Comparison of ENCODE assay signal across 8 mouse cellular contexts in the genomic region with DNA sequence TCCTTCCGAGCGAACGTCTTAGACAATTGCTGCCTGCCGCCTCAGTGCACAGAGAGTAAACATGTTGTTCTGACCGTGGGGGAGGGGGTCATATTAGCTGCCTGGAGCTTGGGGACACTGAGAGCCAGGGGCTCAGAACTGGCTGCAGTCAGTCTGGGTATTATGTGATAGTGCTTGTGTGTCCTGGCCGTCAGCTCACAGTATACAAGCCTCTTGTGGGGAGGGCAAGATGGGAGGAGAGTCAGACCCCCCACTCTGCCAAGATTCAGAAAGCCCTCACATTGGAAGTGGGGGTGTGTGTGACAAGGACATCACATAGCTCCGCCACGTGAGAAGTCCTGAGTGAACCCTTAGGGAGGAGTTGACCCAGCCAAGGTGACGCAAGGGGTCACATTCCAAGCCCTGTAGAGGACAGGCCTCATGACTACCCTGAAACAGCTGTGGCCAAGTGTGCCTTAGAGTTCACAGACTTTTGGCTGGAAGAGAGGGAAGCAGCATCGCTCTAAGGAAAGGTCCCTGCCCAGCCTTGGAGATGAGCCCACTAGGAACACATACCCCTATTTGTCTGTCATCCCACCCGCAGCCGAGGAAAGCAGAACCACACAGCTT. TPM values are rescaled to one million over a fixed set of nuclear protein-coding genes. Genes with fewer than 3 reads are reported as not detected.
DNase-seq lines count a peak whose midpoint lies in the region; ATAC-seq and TF ChIP-seq lines count a peak whose summit lies in the region.

No protein-coding gene starts in this region.

- no peaks in the 10 kb centered on the region for H3K27me3 ChIP-seq in ES-Bruce4 (ENCODE audit: control insufficient read depth, insufficient read depth, low read length, poor library complexity, severe bottlenecking)
- no peaks in the 10 kb centered on the region for H3K27me3 ChIP-seq in intestine, embryonic 14.5 days (replicated peaks; ENCODE audit: control insufficient read depth, insufficient read depth, low read length)
- peaks cover 30% of the 10 kb centered on the region for H3K27me3 ChIP-seq in liver, embryonic 16.5 days (ENCODE audit: control insufficient read depth, insufficient read depth, low read depth, low read length)
- no peaks in the 10 kb centered on the region for H3K27me3 ChIP-seq in small intestine, adult 2 months (ENCODE audit: control insufficient read depth, insufficient read depth, low read length)

- TF ChIP-seq POLR2A in ES-Bruce4 (IDR thresholded peaks at IDR 0.05; ENCODE audit: insufficient read depth, low read length), result no peak
- TF ChIP-seq POLR2A in small intestine, adult 2 months (IDR thresholded peaks at IDR 0.05; ENCODE audit: low read depth, low read length), result no peak

- H3K27ac ChIP-seq in ES-Bruce4 (ENCODE audit: insufficient read depth, low read length), result no peak overlapping the region
- peak overlapping the region; percentile 85 for H3K27ac ChIP-seq in intestine, embryonic 14.5 days (ENCODE audit: low read depth)
- peak overlapping the region; percentile 52 for H3K27ac ChIP-seq in liver, embryonic 16.5 days (ENCODE audit: low read length)
- peak overlapping the region; percentile 93 for H3K27ac ChIP-seq in small intestine, adult 2 months (ENCODE audit: insufficient read depth, low read depth, low read length)

- no peaks in the 10 kb centered on the region for H3K9me3 ChIP-seq in ES-Bruce4 (replicated peaks; ENCODE audit: control insufficient read depth, insufficient read depth, low read length, poor library complexity, severe bottlenecking)
- no peaks in the 10 kb centered on the region for H3K9me3 ChIP-seq in intestine, embryonic 14.5 days (ENCODE audit: control insufficient read depth, low read length)
- H3K9me3 ChIP-seq in liver, embryonic 16.5 days (replicated peaks; ENCODE audit: control insufficient read depth, low read length), result no peaks in the 10 kb centered on the region

- H3K4me1 ChIP-seq in ES-Bruce4 (ENCODE audit: control insufficient read depth, insufficient read depth, low read length), result peaks cover 10% of the 10 kb centered on the region
- H3K4me1 ChIP-seq in intestine, embryonic 14.5 days (replicated peaks; ENCODE audit: control insufficient read depth, insufficient read depth, low read length), result peaks cover 66% of the 10 kb centered on the region
- peaks cover 47% of the 10 kb centered on the region for H3K4me1 ChIP-seq in liver, embryonic 16.5 days (ENCODE audit: control insufficient read depth, low read depth, low read length)
- H3K4me1 ChIP-seq in small intestine, adult 2 months (ENCODE audit: control insufficient read depth, insufficient read depth, insufficient read length, low read length), result peaks cover 43% of the 10 kb centered on the region

- TF ChIP-seq CTCF in ES-Bruce4 (IDR thresholded peaks at IDR 0.05; ENCODE audit: low read depth, low read length), result no peak
- no peak for TF ChIP-seq CTCF in small intestine, adult 2 months (IDR thresholded peaks at IDR 0.05; ENCODE audit: extremely low read depth, insufficient read length, insufficient replicate concordance, low read depth, low read length)

- no peak for ATAC-seq in intestine, embryonic 14.5 days (replicated peaks; ENCODE audit: low FRiP score, low TSS enrichment, low read depth)
- ATAC-seq in liver, embryonic 16.5 days (ENCODE audit: low read depth), result peak; percentile 36
- no peak for ATAC-seq in erythroblast, adult 5-6 weeks (replicated peaks; ENCODE audit: low FRiP score, poor library complexity, severe bottlenecking)

- intact Hi-C loops in gastrocnemius, postnatal 14 days (cut with DNase I; ENCODE audit: low total_unique reads), result no loop called here

- H3K4me3 ChIP-seq in ES-Bruce4 (ENCODE audit: low read depth, low read length), result no peak overlapping the region
- H3K4me3 ChIP-seq in intestine, embryonic 14.5 days (ENCODE audit: low read depth, low read length), result peak overlapping the region; percentile 54
- H3K4me3 ChIP-seq in liver, embryonic 16.5 days (ENCODE audit: low read depth, low read length), result peak overlapping the region; percentile 23
- H3K4me3 ChIP-seq in small intestine, adult 2 months (ENCODE audit: low read depth, low read length), result peak overlapping the region; percentile 58

- peak; percentile 52; the same call in 1 of the 2 replicates for TF ChIP-seq EP300 in ES-Bruce4 (IDR thresholded peaks at IDR 0.05; ENCODE audit: insufficient read depth, low read depth, low read length)

- 23% methylated on average over 12 of the region's 12 CpGs for WGBS in intestine, embryonic 14.5 days
- 47% methylated on average over 12 of the region's 12 CpGs for WGBS in liver, embryonic 16.5 days (ENCODE audit: insufficient replicate concordance)
- WGBS in small intestine, adult 2 months, result 67% methylated on average over 12 of the region's 12 CpGs

- peak; percentile 83 for DNase-seq in adrenal gland, postnatal 14 days
- DNase-seq in gastrocnemius, postnatal 14 days, result peak; percentile 85
- no peak for DNase-seq in intestine, embryonic 14.5 days (ENCODE audit: low spot score)
- DNase-seq in frontal cortex, postnatal 25 days (ENCODE audit: low spot score in 2 of 2), result no peak

- no peaks in the 10 kb centered on the region for H3K36me3 ChIP-seq in ES-Bruce4 (ENCODE audit: control insufficient read depth, insufficient read depth, low read length, poor library complexity, severe bottlenecking)
- peaks cover 27% of the 10 kb centered on the region for H3K36me3 ChIP-seq in intestine, embryonic 14.5 days (ENCODE audit: control insufficient read depth, insufficient read depth, low read length)
- H3K36me3 ChIP-seq in liver, embryonic 16.5 days (ENCODE audit: control insufficient read depth, insufficient read depth), result no peaks in the 10 kb centered on the region
- no peaks in the 10 kb centered on the region for H3K36me3 ChIP-seq in small intestine, adult 2 months (ENCODE audit: control insufficient read depth, insufficient read depth, low read length)

- H3K9ac ChIP-seq in ES-Bruce4 (ENCODE audit: low read depth, poor library complexity, severe bottlenecking), result no peak overlapping the region
- peak overlapping the region; percentile 59; the same call in 1 of the 2 replicates for H3K9ac ChIP-seq in intestine, embryonic 14.5 days (ENCODE audit: low read length)
- peak overlapping the region; percentile 15; the same call in 1 of the 2 replicates for H3K9ac ChIP-seq in liver, embryonic 16.5 days (ENCODE audit: low read depth, low read length)

- H3K4me2 ChIP-seq in intestine, embryonic 14.5 days (ENCODE audit: low read length), result peak overlapping the region; percentile 80
- H3K4me2 ChIP-seq in liver, embryonic 16.5 days (ENCODE audit: low read depth, low read length), result peak overlapping the region; percentile 24; the same call in 1 of the 2 replicates

RNA-seq across cellular contexts. Expression of a gene that starts 3.8 kb away (rescaled TPM):
- 10.4 and 12.8 TPM in 2 replicates for polyA plus RNA-seq in ES-Bruce4 (2011; ENCODE audit: insufficient read depth, insufficient read length, low read depth, missing spikeins)
- 83.0 and 121 TPM in 2 replicates for total RNA-seq in adrenal gland, postnatal 14 days (2021)
- total RNA-seq in gastrocnemius, postnatal 14 days (2021), result 10 to 100 TPM; 29.8 to 45.6 TPM
- 41.5 and 48.8 TPM in 2 replicates for polyA plus RNA-seq in intestine, embryonic 14.5 days (2014; fragmentation: Nextera tagmentation; extraction: Ambion mirVana)
- 6.2 and 6.8 TPM in 2 replicates for polyA plus RNA-seq in liver, embryonic 16.5 days (2015; fragmentation: Nextera tagmentation; extraction: Ambion mirVana)
- polyA plus RNA-seq in small intestine, adult 2 months (2012; rRNA removed), result 26.4 and 42.5 TPM in 2 replicates
- not detected in 2 replicates for total RNA-seq in erythroblast, adult 5-6 weeks (2015; ENCODE audit: low replicate concordance)
- not detected in 2 replicates for total RNA-seq in erythroblast, adult 5-6 weeks (2017; ENCODE audit: low replicate concordance)

RNA-seq across cellular contexts. Expression of a gene that starts 30.5 kb away (rescaled TPM):
- polyA plus RNA-seq in ES-Bruce4 (2011; ENCODE audit: insufficient read depth, insufficient read length, low read depth, missing spikeins), result 584 and 631 TPM in 2 replicates
- total RNA-seq in adrenal gland, postnatal 14 days (2021), result 224 and 250 TPM in 2 replicates
- total RNA-seq in gastrocnemius, postnatal 14 days (2021), result 100 to 1,000 TPM; 130 to 139 TPM
- 141 and 152 TPM in 2 replicates for polyA plus RNA-seq in intestine, embryonic 14.5 days (2014; fragmentation: Nextera tagmentation; extraction: Ambion mirVana)
- 42.7 and 43.6 TPM in 2 replicates for polyA plus RNA-seq in liver, embryonic 16.5 days (2015; fragmentation: Nextera tagmentation; extraction: Ambion mirVana)
- 22.7 and 54.7 TPM in 2 replicates for polyA plus RNA-seq in small intestine, adult 2 months (2012; rRNA removed)
- 35.4 and 35.9 TPM in 2 replicates for total RNA-seq in erythroblast, adult 5-6 weeks (2015; ENCODE audit: low replicate concordance)
- 58.0 and 81.1 TPM in 2 replicates for total RNA-seq in erythroblast, adult 5-6 weeks (2017; ENCODE audit: low replicate concordance)

RNA-seq across cellular contexts. Expression of a gene that starts 32.0 kb away (rescaled TPM):
- 11.7 and 15.1 TPM in 2 replicates for polyA plus RNA-seq in ES-Bruce4 (2011; ENCODE audit: insufficient read depth, insufficient read length, low read depth, missing spikeins)
- total RNA-seq in adrenal gland, postnatal 14 days (2021), result 23.3 and 30.8 TPM in 2 replicates
- 10 to 100 TPM; 10.0 to 12.0 TPM for total RNA-seq in gastrocnemius, postnatal 14 days (2021)
- 14.4 and 16.1 TPM in 2 replicates for polyA plus RNA-seq in intestine, embryonic 14.5 days (2014; fragmentation: Nextera tagmentation; extraction: Ambion mirVana)
- polyA plus RNA-seq in liver, embryonic 16.5 days (2015; fragmentation: Nextera tagmentation; extraction: Ambion mirVana), result 13.0 and 14.3 TPM in 2 replicates
- polyA plus RNA-seq in small intestine, adult 2 months (2012; rRNA removed), result 22.7 and 48.8 TPM in 2 replicates
- 3.8 TPM in 1 of 2 replicates, not detected in the other for total RNA-seq in erythroblast, adult 5-6 weeks (2015; ENCODE audit: low replicate concordance)
- total RNA-seq in erythroblast, adult 5-6 weeks (2017; ENCODE audit: low replicate concordance), result 2.1 and 4.7 TPM in 2 replicates

RNA-seq across cellular contexts. Expression of a gene that starts 40.1 kb away (rescaled TPM):
- polyA plus RNA-seq in ES-Bruce4 (2011; ENCODE audit: insufficient read depth, insufficient read length, low read depth, missing spikeins), result 2.0 and 2.2 TPM in 2 replicates
- total RNA-seq in adrenal gland, postnatal 14 days (2021), result 45.7 and 48.0 TPM in 2 replicates
- total RNA-seq in gastrocnemius, postnatal 14 days (2021), result 10 to 100 TPM; 65.6 to 80.6 TPM
- polyA plus RNA-seq in intestine, embryonic 14.5 days (2014; fragmentation: Nextera tagmentation; extraction: Ambion mirVana), result 8.8 and 10.4 TPM in 2 replicates
- polyA plus RNA-seq in liver, embryonic 16.5 days (2015; fragmentation: Nextera tagmentation; extraction: Ambion mirVana), result 1.5 and 2.4 TPM in 2 replicates
- 5.4 and 22.3 TPM in 2 replicates for polyA plus RNA-seq in small intestine, adult 2 months (2012; rRNA removed)
- total RNA-seq in erythroblast, adult 5-6 weeks (2015; ENCODE audit: low replicate concordance), result 1.5 TPM in 1 of 2 replicates, not detected in the other
- total RNA-seq in erythroblast, adult 5-6 weeks (2017; ENCODE audit: low replicate concordance), result not detected in 2 replicates

RNA-seq across cellular contexts. Expression of a gene that starts 46.3 kb away (rescaled TPM):
- 0.45 TPM in 1 of 2 replicates, not detected in the other for polyA plus RNA-seq in ES-Bruce4 (2011; ENCODE audit: insufficient read depth, insufficient read length, low read depth, missing spikeins)
- total RNA-seq in adrenal gland, postnatal 14 days (2021), result 0.26 and 4.7 TPM in 2 replicates
- total RNA-seq in gastrocnemius, postnatal 14 days (2021), result under 1 TPM in 1 of 2 experiments, not detected in 1; 0.13 TPM
- polyA plus RNA-seq in intestine, embryonic 14.5 days (2014; fragmentation: Nextera tagmentation; extraction: Ambion mirVana), result 3.0 and 4.7 TPM in 2 replicates
- polyA plus RNA-seq in liver, embryonic 16.5 days (2015; fragmentation: Nextera tagmentation; extraction: Ambion mirVana), result 33.6 and 34.4 TPM in 2 replicates
- polyA plus RNA-seq in small intestine, adult 2 months (2012; rRNA removed), result 94.1 and 454 TPM in 2 replicates
- total RNA-seq in erythroblast, adult 5-6 weeks (2015; ENCODE audit: low replicate concordance), result 1.0 TPM in 1 of 2 replicates, not detected in the other
- 1.5 and 1.8 TPM in 2 replicates for total RNA-seq in erythroblast, adult 5-6 weeks (2017; ENCODE audit: low replicate concordance)

Comparison
In these comparisons a context has a peak if more than half of its experiments do, and no peak if none do; other contexts are left out.
1. DNase-seq: peak in adrenal gland, postnatal 14 days (single experiment) and gastrocnemius, postnatal 14 days (single experiment); none in intestine, embryonic 14.5 days (single experiment) and frontal cortex, postnatal 25 days (0 of 2).